Mouse (Mus musculus): ENCODE data around the gene Gm9803.

Gm9803 gene

GRCm38 (mm10) chr10:43504291-43504690 lies 19.6 kb upstream of the Gm9803 start:
- in situ Hi-C loops (cut with MboI; ENCODE audit: low pct_unique_long_range_greater_than_20kb in 1 of 2, low sequenced_read_pairs in 2 of 2, unreplicated experiment in 1 of 2), result no loop called here

GRCm38 (mm10) chr10:43507051-43507450 lies 16.8 kb upstream of the Gm9803 start:
- in situ Hi-C loops (cut with MboI; ENCODE audit: low pct_unique_long_range_greater_than_20kb in 1 of 2, low sequenced_read_pairs in 2 of 2, unreplicated experiment in 1 of 2), result no loop called here

GRCm38 (mm10) chr10:43509228-43509627 lies 14.7 kb upstream of the Gm9803 start:
- in situ Hi-C loops (cut with MboI; ENCODE audit: low pct_unique_long_range_greater_than_20kb in 1 of 2, low sequenced_read_pairs in 2 of 2, unreplicated experiment in 1 of 2), result no loop called here

GRCm38 (mm10) chr10:43512976-43513375 lies 10.9 kb upstream of the Gm9803 start:
- in situ Hi-C loops (cut with MboI; ENCODE audit: low pct_unique_long_range_greater_than_20kb in 1 of 2, low sequenced_read_pairs in 2 of 2, unreplicated experiment in 1 of 2), result no loop called here

- in situ Hi-C loops (cut with MboI; ENCODE audit: low pct_unique_long_range_greater_than_20kb in 1 of 2, low sequenced_read_pairs in 2 of 2, unreplicated experiment in 1 of 2), result no loop called here
Observed at GRCm38 (mm10) chr10:43516992-43517660, 6.8 kb upstream of the Gm9803 start.

GRCm38 (mm10) chr10:43517836-43518235 lies 6.0 kb upstream of the Gm9803 start:
- in situ Hi-C loops (cut with MboI; ENCODE audit: low pct_unique_long_range_greater_than_20kb in 1 of 2, low sequenced_read_pairs in 2 of 2, unreplicated experiment in 1 of 2), result no loop called here

- in situ Hi-C loops (cut with MboI; ENCODE audit: low pct_unique_long_range_greater_than_20kb in 1 of 2, low sequenced_read_pairs in 2 of 2, unreplicated experiment in 1 of 2), result no loop called here
Observed at GRCm38 (mm10) chr10:43518368-43518767, 5.5 kb upstream of the Gm9803 start.

- in situ Hi-C loops (cut with MboI; ENCODE audit: low pct_unique_long_range_greater_than_20kb in 1 of 2, low sequenced_read_pairs in 2 of 2, unreplicated experiment in 1 of 2), result no loop called here
Observed at GRCm38 (mm10) chr10:43519977-43520376, 3.9 kb upstream of the Gm9803 start.

GRCm38 (mm10) chr10:43527283-43528269 lies 3.7 kb downstream of the Gm9803 start:
- in situ Hi-C loops (cut with MboI; ENCODE audit: low pct_unique_long_range_greater_than_20kb in 1 of 2, low sequenced_read_pairs in 2 of 2, unreplicated experiment in 1 of 2), result no loop called here

GRCm38 (mm10) chr10:43534382-43534781 lies 10.5 kb downstream of the Gm9803 start:
- in situ Hi-C loops (cut with MboI; ENCODE audit: low pct_unique_long_range_greater_than_20kb in 1 of 2, low sequenced_read_pairs in 2 of 2, unreplicated experiment in 1 of 2), result no loop called here

- in situ Hi-C loops (cut with MboI; ENCODE audit: low pct_unique_long_range_greater_than_20kb in 1 of 2, low sequenced_read_pairs in 2 of 2, unreplicated experiment in 1 of 2), result no loop called here
Observed at GRCm38 (mm10) chr10:43537652-43538051, 13.8 kb downstream of the Gm9803 start.

- in situ Hi-C loops (cut with MboI; ENCODE audit: low pct_unique_long_range_greater_than_20kb in 1 of 2, low sequenced_read_pairs in 2 of 2, unreplicated experiment in 1 of 2), result no loop called here
Observed at GRCm38 (mm10) chr10:43538831-43539230, 14.9 kb downstream of the Gm9803 start.

GRCm38 (mm10) chr10:43539746-43540310 lies 15.9 kb downstream of the Gm9803 start:
- in situ Hi-C loops (cut with MboI; ENCODE audit: low pct_unique_long_range_greater_than_20kb in 1 of 2, low sequenced_read_pairs in 2 of 2, unreplicated experiment in 1 of 2), result no loop called here

GRCm38 (mm10) chr10:43540442-43541152 lies 16.7 kb downstream of the Gm9803 start, which contains the start of gene 1700021F05Rik:
Gene 1700021F05Rik, minus strand, starts transcription at chr10:43540994.
- in situ Hi-C loops (cut with MboI; ENCODE audit: low pct_unique_long_range_greater_than_20kb in 1 of 2, low sequenced_read_pairs in 2 of 2, unreplicated experiment in 1 of 2), result no loop called here

- in situ Hi-C loops (cut with MboI; ENCODE audit: low pct_unique_long_range_greater_than_20kb in 1 of 2, low sequenced_read_pairs in 2 of 2, unreplicated experiment in 1 of 2), result no loop called here
Observed at GRCm38 (mm10) chr10:43541153-43541544, 17.3 kb downstream of the Gm9803 start.

GRCm38 (mm10) chr10:43549411-43549810 lies 25.5 kb downstream of the Gm9803 start:
- in situ Hi-C loops (cut with MboI; ENCODE audit: low pct_unique_long_range_greater_than_20kb in 1 of 2, low sequenced_read_pairs in 2 of 2, unreplicated experiment in 1 of 2), result no loop called here

- in situ Hi-C loops (cut with MboI; ENCODE audit: low pct_unique_long_range_greater_than_20kb in 1 of 2, low sequenced_read_pairs in 2 of 2, unreplicated experiment in 1 of 2), result no loop called here
Observed at GRCm38 (mm10) chr10:43550923-43551322, 27.0 kb downstream of the Gm9803 start.

GRCm38 (mm10) chr10:43551388-43551787 lies 27.5 kb downstream of the Gm9803 start:
- in situ Hi-C loops (cut with MboI; ENCODE audit: low pct_unique_long_range_greater_than_20kb in 1 of 2, low sequenced_read_pairs in 2 of 2, unreplicated experiment in 1 of 2), result no loop called here

All from mouse embryonic stem cell (cell line).